Mouse (Mus musculus) T-helper 17 cell (primary cell): Measurements from ENCODE around the gene Ppp1r9b.

ENCODE experiments used
- in situ Hi-C, 2 experiments: fragments of 300-600 bp; cut with MboI, MseI; formaldehyde crosslinking; loops; 1 replicate in 1 of 2; 2 replicates in 1 of 2; pipeline ENCODE4 v1.15.1; 2025; ENCODE audit warnings: high pct_unique_total_duplicates in 2 of 2

The Ppp1r9b gene

DNA sequence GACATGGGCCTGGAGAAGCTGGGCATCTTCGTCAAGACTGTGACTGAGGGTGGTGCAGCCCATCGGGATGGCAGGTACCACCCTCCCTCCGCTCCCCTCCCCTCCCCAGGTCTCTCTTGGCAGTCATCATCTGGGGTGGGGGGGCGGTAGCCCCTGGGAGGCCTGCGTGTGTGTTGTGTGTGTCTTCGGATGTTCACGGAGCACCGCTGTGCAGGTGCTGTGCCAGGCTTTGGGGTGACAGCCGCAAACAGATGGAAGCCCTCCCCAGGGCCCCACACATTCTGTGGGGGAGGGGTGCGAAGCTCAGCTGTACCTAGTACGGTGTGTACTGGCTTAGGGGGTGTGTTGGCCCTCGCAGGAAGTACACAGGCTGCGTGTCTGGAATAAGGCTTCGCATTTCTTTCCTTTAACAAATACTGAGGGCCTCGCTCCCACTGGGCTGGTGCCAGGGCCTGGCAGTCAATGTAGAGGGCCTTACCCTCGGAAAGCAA is 7.3 kb downstream of the Ppp1r9b start:
- in situ Hi-C loops: no loop called here

DNA sequence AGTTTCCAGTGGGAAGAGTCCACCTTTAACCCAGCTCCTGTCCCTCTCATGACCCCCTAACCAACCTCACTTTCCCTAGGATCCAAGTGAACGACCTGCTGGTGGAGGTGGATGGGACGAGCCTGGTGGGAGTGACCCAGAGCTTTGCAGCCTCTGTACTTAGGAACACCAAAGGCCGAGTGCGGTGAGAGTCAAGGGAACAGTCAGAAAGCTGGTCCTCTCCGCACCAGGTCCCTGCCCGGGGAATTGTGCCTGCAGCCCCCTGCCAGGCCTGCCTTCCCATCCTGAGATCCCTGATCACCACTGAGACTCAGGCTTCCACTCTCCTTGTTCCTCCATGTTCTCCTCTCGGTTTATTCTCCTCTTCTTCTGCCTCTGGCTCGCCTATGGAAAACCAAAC is 9.3 kb downstream of the Ppp1r9b start:
- in situ Hi-C loops: no loop called here

DNA sequence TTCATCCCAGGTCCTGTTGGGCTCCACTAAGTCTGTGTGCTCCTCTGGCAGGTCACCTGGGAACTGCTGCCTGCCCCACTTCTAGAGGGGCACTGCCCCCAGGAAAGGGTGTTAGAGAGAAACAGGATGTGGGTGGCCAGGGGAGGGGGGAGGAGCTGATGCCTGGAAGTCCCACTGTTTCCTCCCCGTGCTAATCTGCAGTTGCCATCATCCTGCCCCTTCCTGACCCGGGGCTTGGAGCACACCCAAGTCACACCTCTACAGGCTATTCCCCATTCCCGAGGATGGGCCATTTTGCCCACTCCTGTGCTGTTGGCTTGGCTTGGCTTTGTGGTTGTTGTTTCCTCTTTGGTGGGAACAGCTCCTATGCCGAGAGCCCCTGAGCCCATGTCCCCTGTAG is 9.7 kb downstream of the Ppp1r9b start:
- in situ Hi-C loops: no loop called here

DNA sequence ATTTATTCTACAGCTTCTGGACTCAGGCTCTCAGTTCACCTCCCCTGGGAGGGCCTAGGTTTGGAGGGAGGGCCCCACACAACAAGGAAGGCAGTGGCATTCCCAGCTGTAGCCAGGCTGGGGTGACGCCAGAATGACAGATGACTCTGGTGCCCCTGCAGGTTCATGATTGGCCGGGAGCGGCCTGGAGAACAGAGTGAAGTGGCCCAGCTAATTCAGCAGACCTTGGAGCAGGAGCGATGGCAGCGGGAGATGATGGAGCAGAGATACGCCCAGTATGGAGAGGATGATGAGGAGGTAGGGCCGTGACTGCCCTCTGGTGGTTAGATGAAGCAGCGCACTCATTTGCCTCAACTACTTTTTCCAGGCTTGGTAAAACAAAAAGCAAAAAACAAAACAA is 10.2 kb downstream of the Ppp1r9b start:
- in situ Hi-C loops: no loop called here

DNA sequence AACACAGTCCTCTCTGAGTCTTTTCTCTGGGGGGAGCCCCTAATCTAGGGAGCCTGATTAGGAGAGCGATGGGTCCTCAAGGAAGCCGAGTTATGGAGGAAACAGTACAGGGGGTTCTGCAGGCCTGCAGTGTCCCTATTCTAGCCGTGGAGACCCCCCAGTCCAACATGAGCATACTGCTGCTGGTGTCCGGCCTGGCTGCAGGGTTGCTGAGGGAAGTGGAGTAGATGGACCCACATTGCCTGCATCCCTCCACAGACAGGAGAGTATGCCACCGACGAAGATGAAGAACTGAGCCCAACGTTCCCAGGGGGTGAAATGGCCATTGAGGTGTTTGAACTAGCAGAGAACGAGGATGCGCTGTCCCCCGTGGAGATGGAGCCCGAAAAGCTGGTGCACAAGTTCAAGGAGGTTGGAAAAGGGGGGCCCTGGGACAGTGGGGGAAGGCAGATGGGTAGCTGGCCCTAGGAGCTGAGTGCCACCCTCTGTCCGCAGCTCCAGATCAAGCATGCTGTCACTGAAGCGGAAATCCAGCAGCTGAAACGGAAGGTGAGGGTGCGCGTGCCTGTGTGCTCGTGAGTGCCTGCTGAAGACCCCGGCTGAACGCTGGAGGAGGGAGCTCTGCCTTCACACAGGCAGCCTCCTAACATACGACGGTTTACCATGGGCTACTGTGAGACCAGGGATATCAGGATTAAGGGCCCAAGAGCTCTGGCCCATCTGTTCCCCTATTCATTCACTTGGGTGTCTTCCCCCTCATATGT is 10.9 kb downstream of the Ppp1r9b start:
- in situ Hi-C loops: no loop called here

DNA sequence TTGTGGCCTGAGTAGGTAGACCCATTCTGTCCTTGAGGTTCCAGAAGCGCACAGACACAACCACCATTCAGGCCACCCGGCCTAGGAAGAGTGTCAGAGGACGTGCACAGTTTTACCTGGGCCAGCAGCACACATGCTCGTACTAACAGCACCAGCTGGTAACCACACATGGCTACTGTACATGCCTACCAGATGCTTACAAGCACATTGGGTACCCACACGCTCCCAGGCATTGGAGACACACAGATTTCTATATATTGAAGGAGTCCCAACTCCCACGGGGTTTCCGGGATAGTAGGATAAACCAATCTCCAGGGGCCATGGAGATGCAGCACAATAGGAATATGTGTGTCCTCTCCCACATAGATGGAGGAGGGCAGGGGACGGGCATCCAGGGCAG is 11.9 kb downstream of the Ppp1r9b start:
- in situ Hi-C loops: no loop called here

DNA sequence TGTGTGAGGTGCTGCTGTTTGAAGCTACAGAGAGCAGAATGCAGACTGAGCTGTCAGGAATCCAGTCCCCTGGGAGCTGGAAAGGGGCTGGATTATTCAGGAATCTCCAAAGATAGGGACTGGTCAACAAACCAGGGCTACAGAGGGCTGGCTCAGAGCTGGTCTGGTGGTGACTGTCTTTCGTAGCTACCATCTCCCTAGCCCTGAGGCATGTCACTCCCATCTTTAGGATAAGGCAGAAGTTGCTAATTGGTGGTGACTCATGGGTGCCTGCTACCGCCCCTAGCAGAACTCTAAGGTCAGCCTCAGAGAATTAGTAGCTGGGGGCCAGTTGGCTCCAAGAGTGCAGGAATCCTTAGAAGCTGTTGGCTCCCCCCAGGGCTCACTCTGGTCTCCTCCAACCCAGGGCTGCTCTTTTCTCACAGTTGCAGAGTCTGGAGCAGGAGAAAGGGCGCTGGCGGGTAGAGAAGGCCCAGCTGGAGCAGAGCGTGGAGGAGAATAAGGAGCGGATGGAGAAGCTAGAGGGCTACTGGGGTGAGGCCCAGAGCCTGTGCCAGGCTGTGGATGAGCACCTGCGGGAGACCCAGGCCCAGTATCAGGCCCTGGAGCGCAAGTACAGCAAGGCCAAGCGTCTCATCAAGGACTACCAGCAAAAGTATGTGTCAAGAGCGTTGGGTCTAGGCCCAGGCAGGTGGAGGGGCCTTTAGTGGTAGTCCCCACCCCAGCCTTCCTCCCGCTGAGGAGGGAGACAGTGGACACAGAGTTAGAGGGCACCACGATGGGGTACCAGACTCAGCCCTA is 13.5 kb downstream of the Ppp1r9b start:
- in situ Hi-C loops: no loop called here

DNA sequence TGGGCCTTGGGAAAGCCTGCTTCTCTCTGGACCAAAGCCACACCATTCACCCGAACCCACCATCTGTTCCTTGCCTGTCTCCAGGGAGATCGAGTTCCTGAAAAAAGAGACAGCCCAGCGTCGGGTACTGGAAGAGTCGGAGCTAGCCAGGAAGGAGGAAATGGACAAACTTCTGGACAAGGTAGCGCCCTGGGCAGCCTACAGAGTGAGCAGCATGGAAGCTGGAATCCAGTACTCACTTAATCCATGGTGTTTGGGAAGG is 14.0 kb downstream of the Ppp1r9b start:
- in situ Hi-C loops: no loop called here

DNA sequence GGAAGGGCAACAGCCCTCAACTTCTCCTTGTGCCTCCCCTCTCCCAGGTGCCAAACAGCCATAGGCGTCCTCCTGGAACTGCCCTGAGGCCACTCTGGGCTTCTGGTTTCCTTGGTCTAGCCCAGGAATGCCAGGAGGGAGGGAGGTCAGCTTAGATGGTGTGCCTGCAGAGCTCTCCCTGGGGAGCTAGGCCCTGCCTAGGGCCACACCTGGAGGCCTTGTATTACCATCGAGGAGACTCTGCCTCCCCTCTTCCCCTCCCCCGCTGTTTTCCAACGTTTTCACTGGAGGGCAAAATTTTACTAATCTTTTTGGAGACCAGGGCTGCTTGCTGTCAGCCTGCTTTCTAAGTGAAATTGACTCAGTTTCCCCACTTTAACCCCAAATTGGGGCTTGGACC is 15.2 kb downstream of the Ppp1r9b start:
- in situ Hi-C loops: no loop called here

DNA sequence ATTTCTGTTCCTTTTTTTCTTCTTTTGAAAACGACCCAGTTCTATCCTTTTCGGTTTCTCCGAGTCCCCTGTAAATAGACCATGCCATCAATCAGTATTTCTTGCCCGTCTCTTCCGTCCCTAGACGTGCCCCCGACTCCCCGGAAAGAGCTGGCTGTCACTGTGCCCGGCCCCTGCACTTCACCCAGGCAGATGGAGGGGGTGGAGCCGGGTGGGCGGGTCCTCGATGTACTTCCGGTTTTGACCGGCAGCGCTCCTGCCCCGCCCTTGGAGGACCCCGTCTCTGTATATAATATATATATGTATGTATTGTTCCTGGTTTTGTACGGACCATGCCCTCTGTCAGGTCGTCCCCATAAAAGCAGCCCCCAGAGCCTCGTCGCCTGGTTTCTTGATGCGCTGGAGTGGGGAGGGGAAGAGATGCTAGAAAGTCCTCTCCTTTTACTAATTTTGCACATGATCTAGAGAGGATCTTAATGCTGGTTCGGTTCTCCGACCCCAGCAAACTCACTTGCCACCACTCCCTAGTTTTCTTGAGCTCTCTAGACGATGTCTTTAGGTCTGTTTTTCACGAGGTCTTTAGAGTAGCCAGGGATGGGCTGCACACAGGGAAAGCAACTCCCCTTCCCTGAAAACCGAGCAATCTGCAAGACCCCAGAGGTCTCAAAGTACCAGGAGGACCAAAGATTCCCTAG is 15.8 kb downstream of the Ppp1r9b start:
- in situ Hi-C loops: no loop called here

DNA sequence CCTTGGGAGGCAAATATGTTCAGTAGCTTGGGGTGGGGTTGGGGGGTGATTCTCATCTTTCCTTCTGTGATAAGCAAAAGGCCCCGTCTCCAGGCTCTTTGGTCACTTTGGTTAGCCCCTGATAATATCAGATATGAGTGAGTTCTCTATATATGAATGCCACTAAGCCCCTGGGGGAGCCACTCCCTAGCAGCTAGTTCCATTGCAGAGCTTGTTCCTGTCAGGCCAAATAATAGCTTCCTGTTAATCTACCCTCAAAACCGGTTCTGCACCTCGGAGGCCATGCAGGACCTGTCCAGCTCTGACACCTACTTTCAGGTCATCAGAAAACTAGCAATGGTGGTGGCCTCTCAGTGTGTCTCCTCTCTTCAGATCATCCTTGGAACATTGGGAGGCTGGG is 16.6 kb downstream of the Ppp1r9b start:
- in situ Hi-C loops: no loop called here

DNA sequence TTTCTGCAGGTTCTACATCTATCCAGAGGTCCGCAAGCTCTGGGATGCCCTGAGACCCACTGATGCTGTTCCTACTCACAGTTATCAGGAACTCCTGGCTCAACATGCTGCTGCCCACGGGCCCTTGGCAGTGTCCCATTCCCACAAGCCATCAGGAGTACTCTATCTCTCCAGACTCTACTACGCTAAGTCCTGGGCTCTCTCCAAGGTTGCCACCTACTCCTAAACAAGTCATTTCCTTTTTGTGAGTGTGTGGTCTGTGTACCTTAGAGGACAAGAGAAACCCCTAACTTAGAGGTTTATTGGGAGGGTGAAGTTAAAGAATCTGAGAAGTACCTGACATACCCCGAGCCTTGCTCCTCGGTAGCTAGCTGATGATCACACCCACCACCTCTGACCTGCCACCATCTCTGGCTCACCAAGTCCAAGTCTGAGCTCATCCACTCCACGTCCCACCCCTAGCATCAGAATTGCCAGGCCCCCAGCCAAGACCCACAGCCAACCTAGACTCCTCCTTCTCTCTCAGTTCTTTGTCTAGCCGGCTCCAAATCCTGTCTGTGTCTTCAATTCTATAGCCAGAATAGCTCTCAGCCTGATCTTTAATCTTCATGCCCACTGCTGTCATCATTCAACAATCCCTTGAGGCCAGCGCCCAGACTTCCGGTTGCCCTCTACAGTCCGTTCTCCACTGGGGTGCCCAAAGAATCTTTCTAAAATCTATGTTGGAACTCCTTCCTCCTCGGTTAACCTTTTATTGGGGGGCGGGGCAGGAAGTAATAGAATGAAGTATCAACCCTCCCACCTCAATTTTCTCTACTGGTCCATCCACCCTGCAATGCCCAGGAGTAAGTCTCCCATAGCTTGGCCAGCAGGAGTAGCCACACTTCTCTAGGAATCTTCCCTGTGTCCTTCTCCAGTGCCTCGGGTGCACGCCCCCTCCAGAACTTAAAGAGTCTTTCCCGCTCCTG is 18.1 kb downstream of the Ppp1r9b start:
- in situ Hi-C loops: no loop called here

DNA sequence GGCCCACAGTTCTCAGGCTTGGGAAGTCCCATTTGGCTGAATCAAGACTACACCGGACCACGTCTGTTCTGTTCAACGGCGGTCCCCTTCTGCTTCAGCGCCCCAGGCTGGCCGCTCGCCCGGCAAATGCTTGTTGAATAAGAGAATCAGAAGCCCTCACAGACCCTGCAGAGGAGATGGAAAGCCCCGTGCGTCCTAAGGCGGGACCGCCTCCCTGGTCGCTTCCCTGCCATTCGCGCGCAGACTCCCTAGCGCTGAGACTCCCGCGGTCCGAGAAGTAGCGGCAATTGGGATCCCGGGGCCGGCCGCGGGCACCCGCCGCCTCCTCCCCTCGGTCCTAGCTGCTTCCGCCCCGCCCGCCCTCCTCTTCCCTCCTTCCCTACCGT is 18.8 kb downstream of the Ppp1r9b start, which contains the start of gene Samd14:
Gene Samd14 (plus strand): TSS at position 251 of the 386 bp plus-strand sequence.
- in situ Hi-C loops: loop anchor here in 1 of 2 experiments (10.0 kb wide), 1 partner anchor 1075 kb away; no protein-coding TSS in a partner anchor

DNA sequence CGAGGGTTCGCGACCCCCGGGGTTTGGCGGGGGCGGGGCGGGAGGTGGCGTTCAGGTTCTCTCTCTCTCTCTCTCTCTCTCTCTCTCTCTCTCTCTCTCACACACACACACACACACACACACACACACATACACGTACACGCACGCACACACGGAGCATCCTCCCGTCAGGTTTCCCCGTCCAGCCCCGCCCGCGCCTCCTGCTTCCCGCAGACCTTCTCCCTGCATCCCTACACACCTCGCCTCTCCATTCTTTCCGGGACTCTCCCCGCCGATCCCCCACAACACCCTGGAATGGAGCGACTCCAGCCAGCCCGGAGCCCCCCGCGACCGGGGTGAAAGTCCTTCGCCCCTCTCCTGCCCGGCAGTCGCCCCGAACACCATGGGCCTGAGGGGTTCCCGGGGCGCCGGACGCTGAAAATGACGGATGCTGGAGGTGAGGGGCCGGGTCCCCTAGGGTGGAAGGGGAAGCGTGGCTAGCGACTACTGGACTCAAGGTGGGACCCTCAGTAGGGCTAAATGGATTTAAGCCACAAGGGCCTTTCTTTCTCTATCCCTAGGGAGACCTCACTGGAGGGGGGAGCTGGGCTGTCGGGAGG is 19.4 kb downstream of the Ppp1r9b start:
- in situ Hi-C loops: loop anchor here in 1 of 2 experiments (10.0 kb wide), 1 partner anchor 1075 kb away; no protein-coding TSS in a partner anchor

DNA sequence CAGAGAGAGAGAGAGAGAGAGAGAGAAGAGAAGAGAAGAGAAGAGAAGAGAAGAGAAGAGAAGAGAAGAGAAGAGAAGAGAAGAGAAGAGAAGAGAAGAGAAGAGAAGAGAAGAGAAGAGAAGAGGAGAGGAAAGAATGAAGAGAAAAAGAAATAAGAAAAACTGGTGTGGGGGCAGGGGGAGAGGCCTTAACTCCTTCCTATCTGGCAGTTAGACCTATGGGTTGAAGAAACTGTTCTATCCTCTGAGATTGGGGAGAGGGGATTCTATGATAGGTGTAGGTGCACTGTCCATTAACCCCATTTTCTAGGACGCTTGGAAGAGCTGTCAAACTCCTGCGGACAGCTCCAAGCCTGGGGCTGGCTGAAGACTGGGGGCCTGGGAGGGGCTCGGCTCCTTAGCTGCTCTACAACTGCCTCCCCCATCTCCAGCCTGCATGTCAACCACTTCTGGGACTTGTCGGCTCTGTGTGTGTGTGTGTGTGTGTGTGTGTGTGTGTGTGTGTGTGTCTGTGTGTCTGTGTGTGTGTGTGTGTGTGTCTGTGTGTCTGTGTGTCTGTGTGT is 20.1 kb downstream of the Ppp1r9b start:
- in situ Hi-C loops: loop anchor here in 1 of 2 experiments (10.0 kb wide), 1 partner anchor 1076 kb away; no protein-coding TSS in a partner anchor

DNA sequence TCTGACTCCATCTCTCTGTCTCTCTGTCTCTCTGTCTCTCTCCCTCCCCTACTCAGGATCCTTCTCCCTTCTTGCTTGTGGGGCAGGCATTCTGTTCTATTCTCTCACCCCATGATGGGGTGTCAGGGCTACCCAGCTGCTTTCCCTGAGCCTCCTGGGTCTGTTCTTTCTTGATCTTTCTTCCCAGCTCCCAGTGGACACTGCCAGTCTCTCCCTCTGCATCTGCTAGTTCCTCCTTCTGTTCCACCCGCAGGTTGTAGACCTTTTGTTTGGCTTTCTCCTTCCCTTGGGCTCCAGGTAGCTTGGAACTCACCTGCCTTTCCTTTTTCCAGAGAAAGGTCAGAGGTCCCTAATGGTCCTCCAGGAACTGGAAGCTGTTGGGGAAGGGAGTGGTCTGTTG is 20.6 kb downstream of the Ppp1r9b start:
- in situ Hi-C loops: loop anchor here in 1 of 2 experiments (10.0 kb wide), 1 partner anchor 1077 kb away; no protein-coding TSS in a partner anchor

DNA sequence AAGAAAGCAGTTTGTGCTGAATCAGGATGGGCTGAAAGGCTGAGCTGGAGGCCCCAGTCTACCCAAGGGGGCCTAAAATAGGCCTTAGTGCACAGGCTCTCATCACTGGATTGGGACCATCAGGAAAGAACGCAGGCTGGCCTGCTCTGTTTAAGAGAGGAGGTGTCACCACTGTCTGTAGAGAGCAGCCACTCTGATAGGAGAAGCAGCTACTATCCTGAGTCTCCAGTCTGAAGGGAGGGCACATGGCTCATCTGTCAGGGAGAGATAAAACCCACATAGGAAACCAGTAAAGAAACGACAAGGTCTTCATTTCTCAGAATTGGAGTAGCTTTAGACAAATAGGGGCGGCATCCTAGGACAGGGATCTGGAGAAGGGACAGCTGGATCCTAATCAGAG is 21.2 kb downstream of the Ppp1r9b start:
- in situ Hi-C loops: loop anchor here in 1 of 2 experiments (10.0 kb wide), 1 partner anchor 1077 kb away; no protein-coding TSS in a partner anchor

DNA sequence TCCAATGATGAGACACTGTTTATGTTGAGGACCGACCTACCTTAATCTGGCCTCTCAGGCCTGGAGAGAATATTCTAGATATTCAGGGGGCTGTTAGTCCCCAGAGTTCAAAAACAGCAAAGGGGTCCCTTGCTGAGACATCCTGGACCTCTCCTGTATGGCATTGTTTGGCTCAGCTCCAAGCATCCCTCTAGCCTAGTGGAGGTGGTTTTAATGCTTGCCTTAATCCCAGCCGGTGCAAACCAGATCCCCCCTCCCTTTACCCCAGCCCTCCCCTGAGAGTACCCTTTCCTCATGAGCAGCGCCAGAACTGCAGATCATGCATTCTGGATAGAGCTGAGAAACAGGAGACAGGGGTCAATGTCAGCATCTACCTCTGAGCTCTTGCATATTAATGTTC is 21.7 kb downstream of the Ppp1r9b start:
- in situ Hi-C loops: loop anchor here in 1 of 2 experiments (10.0 kb wide), 1 partner anchor 1078 kb away; no protein-coding TSS in a partner anchor

DNA sequence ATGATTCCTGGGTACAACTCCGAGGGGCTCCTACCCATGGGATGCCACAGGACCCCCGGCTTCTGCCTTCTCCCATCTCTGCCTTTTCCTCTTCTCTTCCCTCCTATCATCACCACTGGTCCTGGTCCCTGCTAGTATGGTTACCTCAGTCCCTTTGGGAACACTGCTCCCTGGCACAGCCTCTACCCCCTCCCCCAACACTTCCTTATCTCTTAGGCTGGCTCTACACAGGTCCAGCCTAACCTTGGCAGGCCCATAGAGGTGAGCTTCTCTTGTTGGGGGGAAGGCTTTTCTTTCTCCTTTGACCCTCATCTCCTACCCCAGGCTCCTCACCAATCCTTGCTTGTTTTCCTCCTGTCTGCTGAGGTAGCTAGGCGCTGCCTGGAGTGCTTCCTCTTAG is 24.6 kb downstream of the Ppp1r9b start:
- in situ Hi-C loops: loop anchor here in 1 of 2 experiments (10.0 kb wide), 1 partner anchor 1081 kb away; no protein-coding TSS in a partner anchor
